Mouse (Mus musculus) induced T-regulatory cell, adult 2 months (primary cell): ENCODE data around the gene Ccnb1ip1.

Source experiments
- DNase-seq: peaks from one replicate; pipeline ENCODE4 v3.0.0-alpha.2; 2012; ENCODE audit warnings: low read depth

Gene Ccnb1ip1

DNA sequence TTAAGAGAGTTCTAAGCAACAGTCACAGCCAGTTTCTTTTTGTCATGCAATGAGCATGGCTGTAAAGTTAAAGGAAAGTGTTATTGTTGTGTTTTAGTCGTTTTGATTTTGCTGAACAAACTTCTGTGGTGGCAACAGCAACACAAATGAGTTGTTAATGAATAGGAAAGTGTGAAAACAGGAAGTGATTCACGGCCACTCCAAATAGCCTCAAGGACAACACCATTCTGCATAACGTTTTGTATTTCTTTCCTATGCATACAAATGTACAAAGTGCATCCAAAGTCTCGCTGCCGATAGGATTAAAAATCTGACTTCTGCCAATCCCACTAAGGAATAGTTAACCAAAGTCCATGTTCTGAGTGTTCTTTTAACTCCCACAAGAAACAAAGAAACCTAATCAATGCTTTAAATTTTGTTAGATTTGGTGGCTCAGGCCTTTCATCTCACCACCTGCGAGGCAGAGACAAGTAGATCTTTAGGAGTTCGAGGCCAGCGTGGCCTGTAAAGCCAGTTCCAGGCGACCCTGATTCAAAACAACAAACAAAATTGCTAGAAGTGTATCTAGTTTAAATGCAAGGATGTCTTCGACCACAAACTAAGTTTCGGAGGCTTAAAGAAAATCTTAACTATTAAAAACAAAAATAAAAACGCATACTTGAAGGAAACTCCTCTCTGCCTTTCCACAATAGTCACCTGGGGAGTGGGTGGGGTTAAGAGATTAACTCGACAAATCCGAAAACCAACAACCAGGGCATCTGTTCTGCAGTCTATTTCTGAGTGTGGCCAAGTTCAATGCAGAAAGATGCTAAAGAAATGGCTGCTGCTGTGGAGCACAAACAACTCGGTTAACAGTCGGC, 22.9 kb downstream of the Ccnb1ip1 start:
- DNase-seq = peak; percentile 50

DNA sequence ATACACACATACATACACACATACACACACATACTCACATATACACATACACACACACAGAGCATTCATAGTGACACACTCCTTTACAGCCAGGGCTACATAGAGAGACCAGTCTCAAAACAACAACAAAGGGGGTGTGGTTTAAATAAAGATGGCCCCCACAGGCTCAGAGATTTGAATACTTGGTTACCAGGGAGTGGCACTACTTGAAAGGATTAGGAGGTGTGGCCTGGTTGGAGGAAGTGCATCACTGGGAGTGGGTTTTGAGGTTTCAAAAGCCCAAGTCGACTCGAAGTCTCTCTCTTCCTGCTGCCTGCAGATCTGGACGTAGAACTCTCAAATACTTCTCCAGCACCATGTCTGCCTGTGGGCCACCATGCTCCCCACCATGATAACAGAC, 25.4 kb downstream of the Ccnb1ip1 start:
- no peak for DNase-seq

DNA sequence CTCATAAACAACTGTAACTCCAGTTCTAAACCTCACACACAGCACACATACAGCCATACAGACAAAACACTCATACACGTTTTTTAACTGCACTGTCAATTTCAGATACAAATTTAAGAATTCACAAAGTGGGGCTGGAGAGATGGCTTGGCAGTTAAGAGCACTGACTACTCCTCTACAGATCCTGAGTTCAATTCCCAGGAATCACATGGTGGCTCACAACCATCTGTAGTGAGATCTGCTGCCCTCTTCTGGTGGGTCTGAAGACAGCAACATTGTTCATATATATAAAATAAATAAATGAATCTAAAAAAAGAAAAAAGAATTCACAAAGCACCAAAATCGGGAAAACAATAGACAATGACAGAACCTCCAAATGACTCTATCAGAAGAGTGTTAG, 36.2 kb downstream of the Ccnb1ip1 start:
- DNase-seq = no peak

DNA sequence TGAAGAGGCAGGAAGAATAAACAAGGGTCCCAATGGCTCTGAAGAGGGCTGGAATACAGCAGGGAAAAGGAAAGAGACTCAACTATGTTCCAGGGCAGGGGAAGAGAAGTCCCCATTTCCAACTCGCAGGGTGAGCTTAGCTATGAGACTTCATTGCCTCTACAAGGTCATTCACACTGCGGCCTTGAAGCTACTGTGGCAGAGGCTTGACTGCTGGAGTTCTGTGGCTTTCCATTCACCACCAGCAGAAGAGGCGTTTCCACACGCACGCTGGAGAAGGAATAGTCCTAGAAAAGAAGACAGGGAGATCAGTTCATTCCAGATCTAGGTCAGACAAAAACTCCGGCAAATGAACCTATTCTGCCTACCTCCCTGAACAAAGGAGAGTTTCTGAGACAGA, 41.8 kb downstream of the Ccnb1ip1 start:
- DNase-seq = no peak

DNA sequence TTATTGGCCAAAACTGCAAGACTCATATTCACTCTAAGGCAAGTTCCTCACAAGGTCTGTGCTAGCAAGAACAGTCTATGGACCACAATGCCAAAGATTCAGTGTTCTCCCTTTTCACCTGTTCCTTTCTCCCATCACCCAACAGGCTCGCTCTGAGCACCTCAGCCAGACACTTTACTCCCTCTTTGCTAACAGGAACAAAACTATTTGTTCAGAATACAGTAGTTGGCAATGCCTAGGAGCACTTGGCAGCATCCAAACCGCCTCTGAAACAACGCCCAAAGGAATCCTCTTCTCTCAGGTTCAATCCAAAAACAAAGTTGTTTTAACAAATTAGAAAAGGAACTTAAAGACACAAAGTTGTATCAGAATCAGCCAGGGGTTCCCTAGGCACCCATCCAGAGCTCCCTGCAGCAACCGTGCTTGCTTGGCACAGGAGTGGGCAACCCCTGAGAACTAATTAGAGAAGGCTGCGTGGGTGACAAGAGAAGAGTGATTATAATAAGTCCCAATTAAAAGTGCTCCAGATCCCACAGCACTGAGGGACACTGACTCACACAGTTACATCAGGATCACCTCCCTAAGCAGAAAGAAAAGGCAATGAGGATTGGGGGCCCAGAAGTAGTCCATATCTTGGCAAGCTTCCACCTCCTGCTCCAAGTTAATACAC, 49.0 kb downstream of the Ccnb1ip1 start:
- DNase-seq = no peak

DNA sequence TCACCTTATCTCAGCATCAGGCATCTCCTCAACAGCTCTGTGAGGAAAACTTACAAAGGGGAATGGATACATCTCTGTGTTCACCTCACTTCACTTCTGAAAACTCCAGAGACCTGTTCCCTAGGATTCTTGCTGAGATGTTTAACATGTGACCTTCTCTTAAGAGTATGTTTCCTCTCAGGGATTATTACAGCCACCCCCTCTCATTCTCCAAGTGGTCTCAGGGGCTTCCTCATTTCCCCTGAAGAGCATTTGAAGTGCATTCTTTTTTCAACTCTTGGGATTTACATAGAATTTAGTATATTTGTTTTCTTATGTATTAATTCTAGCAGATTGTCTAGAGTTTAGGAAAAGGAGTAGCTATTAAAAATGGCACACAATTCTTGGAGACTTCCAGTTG, 62.5 kb downstream of the Ccnb1ip1 start, which contains the start of gene Olfr749:
Gene Olfr749, minus strand, starts transcription at position 101 of the 400 bp plus-strand sequence.
- no peak for DNase-seq

DNA sequence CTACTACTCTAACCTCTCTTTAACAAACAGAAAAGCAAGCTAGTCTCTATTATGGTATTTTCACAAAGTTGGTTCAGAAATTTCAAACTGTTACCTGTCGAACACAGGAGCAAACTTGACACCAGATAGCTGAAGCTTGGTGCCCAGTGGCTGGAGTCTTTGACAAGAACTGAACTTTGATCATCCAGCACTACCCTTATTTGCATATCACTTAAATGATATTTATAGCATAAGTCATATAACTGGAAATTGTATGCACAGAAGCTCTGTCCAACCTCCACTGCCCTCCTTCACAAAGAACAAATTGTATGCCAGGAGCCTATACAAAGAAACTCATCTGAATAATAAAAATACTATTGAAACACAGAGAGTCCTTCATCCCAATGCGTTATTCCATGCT, 65.9 kb downstream of the Ccnb1ip1 start:
- no peak for DNase-seq

DNA sequence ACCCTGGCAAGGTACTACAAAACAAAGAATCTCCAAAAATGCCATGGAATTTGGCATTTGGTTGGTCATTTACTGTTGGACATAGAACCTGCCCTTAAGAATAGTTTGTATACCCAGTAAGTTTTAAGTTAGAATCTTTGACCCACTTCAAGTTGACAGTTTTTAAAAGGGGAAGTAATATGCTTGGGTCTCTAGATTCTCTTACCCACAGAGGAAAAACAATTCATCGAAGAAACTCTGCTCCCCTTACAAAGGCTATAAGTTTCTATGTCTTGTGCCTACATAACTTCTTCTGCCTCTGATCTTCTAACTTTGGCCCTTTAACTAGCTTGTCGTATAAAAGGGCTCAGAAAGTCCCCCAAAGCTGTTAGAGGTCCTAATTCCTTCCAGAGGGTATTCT, 67.2 kb downstream of the Ccnb1ip1 start:
- no peak for DNase-seq
